Mouse (Mus musculus): ENCODE data around the gene Xlr5a. TPM values are rescaled to one million over a fixed set of nuclear protein-coding genes. Genes with fewer than 3 reads are reported as not detected.

Xlr5a gene
- under 1 TPM in 1 of 2 experiments, not detected in 1; 0.31 TPM for polyA plus RNA-seq (2017; shearing (Covaris generic))

DNA sequence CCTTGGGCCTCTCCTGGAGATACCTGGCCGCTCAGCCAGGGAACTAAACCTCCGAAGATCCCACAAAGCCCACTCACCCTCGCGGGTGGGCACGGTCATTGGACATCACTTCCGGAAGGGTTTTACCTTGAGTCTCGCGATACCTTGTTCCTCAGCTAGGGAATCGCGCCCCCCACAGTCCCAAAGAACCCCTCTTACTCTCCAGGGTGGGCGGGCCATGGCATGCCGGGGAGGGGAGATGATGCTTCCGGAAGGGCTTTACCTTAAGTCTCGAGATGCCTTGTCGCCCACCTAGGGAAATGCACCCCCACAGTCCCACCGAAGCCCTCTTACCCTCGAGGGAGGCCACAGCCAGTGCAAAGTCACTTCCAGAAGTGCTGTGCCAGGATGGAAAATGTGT is at the start of gene Xlr5a, which contains the start of gene Xlr5c:
Gene Xlr5a, minus strand, starts transcription at position 101 of the 400 bp plus-strand sequence.
Gene Xlr5c, minus strand, starts transcription at position 101 of the 400 bp plus-strand sequence.

DNA sequence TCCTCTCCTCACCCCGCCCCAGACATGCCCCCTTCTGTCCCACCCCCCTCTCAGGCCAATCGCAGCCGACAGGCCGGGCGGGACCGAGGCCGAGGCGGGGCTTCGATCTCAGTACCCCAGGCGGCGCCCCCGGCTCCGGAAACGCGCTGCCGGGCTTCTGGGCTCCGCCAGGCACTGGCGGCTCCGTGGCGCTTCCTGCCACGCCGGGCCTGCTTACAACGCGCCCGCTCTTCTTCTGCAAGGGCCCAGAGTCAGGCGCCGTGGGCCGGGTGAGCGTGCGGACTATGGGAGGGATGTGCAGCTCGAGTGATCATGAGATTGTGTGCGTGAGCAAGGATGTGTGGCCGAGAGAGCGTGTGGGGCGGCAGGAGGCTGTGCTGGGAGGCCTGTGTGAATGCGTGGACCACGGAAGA is 49.7 kb upstream of the Xlr5a start, which contains the start of gene Zfp275:
Gene Zfp275, plus strand, starts transcription at position 139 of the 413 bp plus-strand sequence.

DNA sequence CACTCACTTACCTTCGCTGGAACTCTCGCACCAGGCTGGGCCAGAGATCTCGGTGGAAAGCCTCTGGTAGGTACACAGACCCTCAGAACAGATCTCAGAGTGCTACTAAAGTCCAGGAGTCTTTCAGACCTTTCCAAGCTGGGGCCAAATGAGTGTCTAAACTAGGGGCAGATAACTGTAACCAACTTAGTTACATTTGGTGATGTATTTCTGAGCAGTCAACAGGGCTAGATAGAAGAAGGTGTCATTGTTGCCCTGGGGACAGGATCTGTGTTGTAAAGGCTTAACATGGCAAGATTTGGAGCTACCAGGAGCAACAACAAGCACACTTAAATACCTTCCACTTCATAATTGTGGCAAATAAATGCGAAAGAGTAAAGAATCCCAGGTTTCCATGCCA is 44.0 kb upstream of the Xlr5a start, which contains the start of gene Gm45015:
Gene Gm45015, minus strand, starts transcription at position 101 of the 400 bp plus-strand sequence.

DNA sequence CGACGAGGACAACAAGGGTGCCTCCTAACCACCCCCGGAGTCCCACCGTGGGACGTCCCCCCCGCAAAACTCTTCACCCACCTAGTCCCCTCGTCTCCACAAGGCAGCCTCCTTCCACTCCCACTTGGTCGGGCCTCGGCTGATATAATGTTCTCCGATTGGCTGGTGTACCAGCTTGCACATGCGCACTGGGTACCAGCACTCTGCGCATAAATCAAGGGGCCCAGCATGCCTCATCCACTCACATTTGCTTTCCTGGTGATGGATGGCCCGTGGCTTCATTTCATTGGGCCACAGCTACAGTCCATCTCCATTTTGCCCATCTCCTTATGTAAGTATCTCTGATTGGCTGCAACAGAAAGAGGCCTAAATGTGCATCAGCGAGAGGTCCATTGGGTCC is 27.5 kb downstream of the Xlr5a start, which contains the start of gene Xlr3c:
Gene Xlr3c, minus strand, starts transcription at position 121 of the 400 bp plus-strand sequence.

DNA sequence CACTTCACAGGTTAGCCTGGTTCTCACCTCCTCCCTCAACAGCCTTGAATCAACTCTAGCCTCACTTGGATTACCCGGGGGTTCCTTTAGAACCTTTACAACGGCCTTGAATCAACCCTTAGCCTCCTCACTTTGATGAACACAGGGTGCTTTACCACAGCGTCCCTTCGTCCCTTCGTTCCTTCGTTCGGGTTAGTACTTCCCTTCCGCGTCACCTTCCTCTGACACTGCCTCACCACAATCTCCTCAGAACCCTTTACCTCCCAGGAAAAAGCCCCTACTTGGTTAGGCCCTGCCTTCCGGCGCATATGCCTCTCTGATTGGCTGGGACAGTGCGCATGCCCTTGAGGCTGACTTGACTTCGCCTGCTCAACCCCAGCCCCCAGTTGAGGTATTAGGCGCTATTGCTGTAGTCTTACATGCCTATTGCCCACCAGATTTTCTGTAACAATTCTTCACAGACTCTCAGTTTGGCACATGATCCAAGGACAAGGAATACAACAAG is 49.9 kb downstream of the Xlr5a start, which contains the start of gene Xlr4c:
Gene Xlr4c, minus strand, starts transcription at position 310 of the 505 bp plus-strand sequence.

DNA sequence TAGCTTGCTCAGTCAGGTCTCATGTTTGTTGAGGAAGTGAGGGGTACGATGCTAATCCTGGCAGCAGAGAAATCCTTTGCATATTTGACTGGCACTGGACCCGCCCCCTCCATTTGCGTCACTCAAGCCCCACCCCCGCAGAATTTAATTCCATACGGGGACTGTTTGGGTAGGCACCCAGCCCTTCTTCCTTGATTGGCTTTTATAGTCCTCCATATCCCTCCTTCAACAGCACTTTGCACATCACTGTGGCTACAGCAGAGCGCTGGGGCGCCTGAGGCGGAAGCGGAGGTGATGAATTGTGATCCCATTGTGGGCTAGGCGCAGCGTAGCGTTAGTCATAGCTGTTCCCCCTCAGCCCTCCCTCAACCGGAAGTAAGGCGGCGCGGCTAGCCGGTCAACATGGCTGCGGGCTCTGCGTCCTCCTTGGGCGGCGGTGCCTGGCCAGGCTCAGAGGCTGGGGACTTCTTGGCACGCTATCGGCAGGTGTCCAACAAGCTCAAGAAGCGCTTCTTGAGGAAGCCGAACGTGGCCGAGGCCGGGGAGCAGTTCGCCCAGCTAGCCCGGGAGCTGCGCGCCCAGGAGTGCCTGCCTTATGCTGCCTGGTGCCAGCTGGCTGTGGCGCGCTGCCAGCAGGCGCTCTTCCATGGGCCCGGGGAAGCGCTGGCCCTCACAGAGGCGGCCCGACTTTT is 64.7 kb downstream of the Xlr5a start, which contains the start of gene F8a:
Gene F8a, plus strand, starts transcription at position 378 of the 692 bp plus-strand sequence.

DNA sequence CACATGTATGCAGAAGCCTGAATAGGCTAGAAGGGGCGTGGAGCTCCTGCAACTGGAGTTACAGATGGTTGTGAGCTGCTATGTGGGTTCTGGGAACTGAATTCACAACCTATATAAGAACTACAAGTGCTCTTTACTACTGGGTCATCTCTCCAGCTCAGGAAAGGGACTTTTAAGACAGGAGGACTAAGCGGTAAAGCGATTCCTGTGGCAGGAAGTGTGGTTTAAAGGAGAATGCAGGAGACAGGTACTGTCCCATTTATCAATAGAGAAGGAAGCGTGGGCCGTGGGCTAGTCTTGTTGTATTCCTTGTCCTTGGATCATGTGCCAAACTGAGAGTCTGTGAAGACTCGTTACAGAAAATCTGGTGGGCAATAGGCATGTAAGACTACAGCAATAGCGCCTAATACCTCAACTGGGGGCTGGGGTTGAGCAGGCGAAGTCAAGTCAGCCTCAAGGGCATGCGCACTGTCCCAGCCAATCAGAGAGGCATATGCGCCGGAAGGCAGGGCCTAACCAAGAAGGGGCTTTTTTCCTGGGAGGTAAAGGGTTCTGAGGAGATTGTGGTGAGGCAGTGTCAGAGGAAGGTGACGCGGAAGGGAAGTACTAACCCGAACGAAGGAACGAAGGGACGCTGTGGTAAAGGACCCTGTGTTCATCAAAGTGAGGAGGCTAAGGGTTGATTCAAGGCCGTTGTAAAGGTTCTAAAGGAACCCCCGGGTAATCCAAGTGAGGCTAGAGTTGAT is 78.8 kb downstream of the Xlr5a start, which contains the start of gene Xlr4b:
Gene Xlr4b, plus strand, starts transcription at position 515 of the 746 bp plus-strand sequence.

DNA sequence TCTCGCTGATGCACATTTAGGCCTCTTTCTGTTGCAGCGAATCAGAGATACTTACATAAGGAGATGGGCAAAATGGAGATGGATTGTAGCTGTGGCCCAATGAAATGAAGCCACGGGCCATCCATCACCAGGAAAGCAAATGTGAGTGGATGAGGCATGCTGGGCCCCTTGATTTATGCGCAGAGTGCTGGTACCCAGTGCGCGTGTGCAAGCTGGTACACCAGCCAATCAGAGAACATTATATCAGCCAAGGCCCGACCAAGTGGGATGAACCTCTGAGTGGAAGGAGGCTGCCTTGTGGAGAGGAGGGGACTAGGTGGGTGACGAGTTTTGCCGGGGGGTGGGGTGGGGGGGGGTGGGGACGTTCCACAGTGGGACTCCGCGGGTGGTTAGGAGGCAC is 100.8 kb downstream of the Xlr5a start, which contains the start of gene Xlr3b:
Gene Xlr3b, plus strand, starts transcription at position 274 of the 400 bp plus-strand sequence.

DNA sequence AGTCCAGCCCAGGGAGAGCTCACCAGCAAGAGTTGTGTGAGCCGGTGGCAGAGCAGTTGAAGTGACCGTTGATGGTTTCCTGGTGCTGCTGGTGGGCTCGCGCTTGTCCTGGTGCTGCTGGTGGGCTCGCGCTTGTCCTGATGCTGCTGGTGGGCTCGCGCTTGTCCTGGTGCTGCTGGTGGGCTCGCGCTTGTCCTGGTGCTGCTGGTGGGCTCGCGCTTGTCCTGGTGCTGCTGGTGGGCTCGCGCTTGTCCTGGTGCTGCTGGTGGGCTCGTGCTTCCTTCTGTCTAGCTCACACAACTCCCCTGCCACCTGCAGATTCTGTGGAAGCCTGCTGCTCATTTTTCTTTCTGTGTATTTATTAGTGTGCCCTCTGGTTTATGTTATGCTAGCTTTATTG is 115.9 kb downstream of the Xlr5a start, which contains the start of gene Spin2d:
Gene Spin2d, minus strand, starts transcription at position 101 of the 400 bp plus-strand sequence.

DNA sequence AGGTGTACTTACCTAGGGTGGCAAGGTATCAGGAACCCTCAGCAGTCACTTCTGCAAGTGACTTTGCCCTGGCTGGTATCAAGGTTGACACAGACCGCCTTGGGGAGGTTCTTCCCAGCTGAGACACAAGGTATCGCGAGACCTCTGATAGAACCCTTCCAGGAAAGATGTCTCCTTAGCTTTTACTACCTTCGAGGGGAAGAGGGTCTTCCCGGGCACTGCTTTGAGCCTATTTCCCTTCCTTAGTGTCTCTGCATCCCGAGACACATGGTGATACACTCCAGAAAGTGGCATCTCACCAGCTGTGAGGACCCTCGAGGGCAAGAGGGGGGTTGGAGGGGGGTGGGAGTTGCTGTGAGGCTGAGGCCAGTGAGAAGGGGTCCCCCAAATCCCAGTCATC is 143.4 kb downstream of the Xlr5a start, which contains the start of gene DXBay18:
Gene DXBay18, minus strand, starts transcription at position 101 of the 400 bp plus-strand sequence.

DNA sequence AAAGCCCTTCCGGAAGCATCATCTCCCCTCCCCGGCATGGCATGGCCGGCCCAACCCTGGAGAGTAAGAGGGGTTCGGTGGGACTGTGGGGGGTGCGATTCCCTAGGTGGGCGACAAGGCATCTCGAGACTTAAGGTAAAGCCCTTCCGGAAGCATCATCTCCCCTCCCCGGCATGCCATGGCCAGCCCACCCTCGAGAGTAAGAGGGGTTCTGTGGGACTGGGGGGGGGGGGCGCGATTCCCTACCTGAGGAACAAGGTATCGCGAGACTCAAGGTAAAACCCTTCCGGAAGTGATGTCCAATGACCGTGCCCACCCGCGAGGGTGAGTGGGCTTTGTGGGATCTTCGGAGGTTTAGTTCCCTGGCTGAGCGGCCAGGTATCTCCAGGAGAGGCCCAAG is 144.3 kb downstream of the Xlr5a start, which contains the start of gene Xlr5b:
Gene Xlr5b, plus strand, starts transcription at position 301 of the 400 bp plus-strand sequence.

DNA sequence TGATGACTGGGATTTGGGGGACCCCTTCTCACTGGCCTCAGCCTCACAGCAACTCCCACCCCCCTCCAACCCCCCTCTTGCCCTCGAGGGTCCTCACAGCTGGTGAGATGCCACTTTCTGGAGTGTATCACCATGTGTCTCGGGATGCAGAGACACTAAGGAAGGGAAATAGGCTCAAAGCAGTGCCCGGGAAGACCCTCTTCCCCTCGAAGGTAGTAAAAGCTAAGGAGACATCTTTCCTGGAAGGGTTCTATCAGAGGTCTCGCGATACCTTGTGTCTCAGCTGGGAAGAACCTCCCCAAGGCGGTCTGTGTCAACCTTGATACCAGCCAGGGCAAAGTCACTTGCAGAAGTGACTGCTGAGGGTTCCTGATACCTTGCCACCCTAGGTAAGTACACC is 176.0 kb downstream of the Xlr5a start, which contains the start of gene Gm14685:
Gene Gm14685, plus strand, starts transcription at position 301 of the 400 bp plus-strand sequence.

DNA sequence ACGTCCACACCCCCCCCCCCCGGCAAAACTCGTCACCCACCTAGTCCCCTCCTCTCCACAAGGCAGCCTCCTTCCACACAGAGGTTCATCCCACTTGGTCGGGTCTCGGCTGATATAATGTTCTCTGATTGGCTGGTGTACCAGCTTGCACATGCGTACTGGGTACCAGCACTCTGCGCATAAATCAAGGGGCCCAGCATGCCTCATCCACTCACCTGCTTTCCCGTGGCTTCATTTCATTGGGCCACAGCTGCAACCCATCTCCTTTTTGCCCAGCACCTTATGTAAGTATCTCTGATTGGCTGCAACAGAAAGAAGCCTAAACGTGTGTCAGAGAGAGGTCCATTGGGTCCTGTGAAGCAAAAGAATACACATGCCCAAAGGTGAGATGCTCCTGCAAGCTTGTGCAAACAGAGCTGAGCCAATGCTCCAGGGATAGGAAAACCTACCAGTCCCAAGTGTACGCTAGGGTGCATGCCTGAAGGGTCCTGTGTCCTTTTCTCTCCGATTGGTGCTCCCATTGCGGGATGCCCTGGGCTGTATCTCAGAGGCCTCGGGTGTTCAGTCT is 195.8 kb downstream of the Xlr5a start, which contains the start of gene Xlr3a:
Gene Xlr3a, minus strand, starts transcription at position 155 of the 568 bp plus-strand sequence.

DNA sequence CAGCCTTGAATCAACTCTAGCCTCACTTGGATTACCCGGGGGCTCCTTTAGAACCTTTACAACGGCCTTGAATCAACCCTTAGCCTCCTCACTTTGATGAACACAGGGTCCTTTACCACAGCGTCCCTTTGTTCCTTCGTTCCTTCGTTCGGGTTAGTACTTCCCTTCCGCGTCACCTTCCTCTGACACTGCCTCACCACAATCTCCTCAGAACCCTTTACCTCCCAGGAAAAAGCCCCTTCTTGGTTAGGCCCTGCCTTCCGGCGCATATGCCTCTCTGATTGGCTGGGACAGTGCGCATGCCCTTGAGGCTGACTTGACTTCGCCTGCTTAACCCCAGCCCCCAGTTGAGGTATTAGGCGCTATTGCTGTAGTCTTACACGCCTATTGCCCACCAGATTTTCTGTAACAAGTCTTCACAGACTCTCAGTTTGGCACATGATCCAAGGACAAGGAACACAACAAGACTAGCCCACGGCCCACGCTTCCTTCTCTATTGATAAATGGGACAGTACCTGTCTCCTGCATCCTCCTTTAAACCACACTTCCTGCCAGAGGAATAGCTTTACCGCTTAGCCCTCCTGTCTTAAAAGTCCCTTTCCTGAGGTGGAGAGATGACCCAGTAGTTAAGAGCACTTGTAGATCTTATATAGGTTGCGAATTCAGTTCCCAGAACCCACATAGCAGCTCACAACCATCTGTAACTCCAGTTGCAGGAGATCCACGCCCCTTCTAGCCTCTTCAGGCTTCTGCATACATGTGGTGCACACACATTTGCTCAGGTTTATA is 210.3 kb downstream of the Xlr5a start, which contains the start of gene Xlr4a:
Gene Xlr4a, minus strand, starts transcription at position 212 of the 789 bp plus-strand sequence.

DNA sequence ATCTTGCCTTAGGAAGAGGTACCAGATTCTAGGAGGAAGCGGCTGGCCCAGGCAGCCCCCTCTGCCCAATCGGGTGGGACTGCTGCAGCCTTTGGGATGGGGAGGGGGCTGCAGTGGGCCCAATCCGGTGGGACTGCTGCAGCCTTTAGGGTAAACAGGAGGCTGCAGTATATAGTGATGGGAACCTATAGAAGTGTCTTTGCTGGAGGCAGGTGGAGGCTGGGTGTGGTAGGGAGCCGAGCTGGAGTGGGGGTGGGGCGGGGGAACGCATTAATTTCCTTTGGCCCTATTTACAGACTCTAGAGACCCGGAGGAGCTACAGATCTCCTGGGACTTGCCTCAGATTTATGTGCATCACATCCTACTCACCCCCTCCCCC is 228.4 kb downstream of the Xlr5a start, which contains the start of gene Pnma3:
Gene Pnma3, plus strand, starts transcription at position 373 of the 379 bp plus-strand sequence.

Other genes with a start within 250 kb of the Xlr5a start
- gene Pnma3, start 228.2 kb downstream of the Xlr5a start, polyA plus RNA-seq (2017; shearing (Covaris generic)), result not detected
- 10 to 100 TPM; 77.0 to 88.6 TPM for gene Xlr4a, start 210.5 kb downstream of the Xlr5a start, polyA plus RNA-seq (2017; shearing (Covaris generic))
- gene Xlr3a, start 195.9 kb downstream of the Xlr5a start, polyA plus RNA-seq (2017; shearing (Covaris generic)), result 1 to 10 TPM; 1.8 to 3.7 TPM
- under 1 TPM in 1 of 2 experiments, not detected in 1; 0.71 TPM for gene Gm14685, start 175.9 kb downstream of the Xlr5a start, polyA plus RNA-seq (2017; shearing (Covaris generic))
- gene Xlr5b, start 144.2 kb downstream of the Xlr5a start, polyA plus RNA-seq (2017; shearing (Covaris generic)), result not detected
- gene DXBay18, start 143.5 kb downstream of the Xlr5a start, polyA plus RNA-seq (2017; shearing (Covaris generic)), result under 1 TPM in 1 of 2 experiments, not detected in 1; 0.65 TPM
- not detected for gene Spin2d, start 116.0 kb downstream of the Xlr5a start, polyA plus RNA-seq (2017; shearing (Covaris generic))
- gene Xlr3b, start 100.8 kb downstream of the Xlr5a start, polyA plus RNA-seq (2017; shearing (Covaris generic)), result 10 to 100 TPM; 26.2 to 30.7 TPM
- 100 to 1,000 TPM; 124 to 139 TPM for gene Xlr4b, start 78.6 kb downstream of the Xlr5a start, polyA plus RNA-seq (2017; shearing (Covaris generic))
- gene F8a, start 64.7 kb downstream of the Xlr5a start, polyA plus RNA-seq (2017; shearing (Covaris generic)), result 10 to 100 TPM; 21.8 to 26.9 TPM
- gene Xlr4c, start 49.8 kb downstream of the Xlr5a start, polyA plus RNA-seq (2017; shearing (Covaris generic)), result 10 to 100 TPM; 49.4 to 76.7 TPM
- gene Xlr3c, start 27.6 kb downstream of the Xlr5a start, polyA plus RNA-seq (2017; shearing (Covaris generic)), result not detected
- gene Xlr5c, start within 50 bp of the Xlr5a start, polyA plus RNA-seq (2017; shearing (Covaris generic)), result under 1 TPM in 1 of 2 experiments, not detected in 1; 0.22 TPM
- gene Gm45015, start 43.9 kb upstream of the Xlr5a start, polyA plus RNA-seq (2017; shearing (Covaris generic)), result under 1 TPM in 1 of 2 experiments, not detected in 1; 0.21 TPM
- gene Zfp275, start 49.6 kb upstream of the Xlr5a start, polyA plus RNA-seq (2017; shearing (Covaris generic)), result 10 to 100 TPM in 1 of 2 experiments, 1 to 10 TPM in 1; 8.9 to 14.7 TPM
- not detected for gene Gm18336, start 105.8 kb upstream of the Xlr5a start, polyA plus RNA-seq (2017; shearing (Covaris generic))
- under 1 TPM in 1 of 2 experiments, not detected in 1; 0.30 TPM for gene Zfp92, start 118.1 kb upstream of the Xlr5a start, polyA plus RNA-seq (2017; shearing (Covaris generic))
- not detected for gene Trex2, start 142.4 kb upstream of the Xlr5a start, polyA plus RNA-seq (2017; shearing (Covaris generic))
- 10 to 100 TPM; 23.2 to 27.2 TPM for gene Haus7, start 166.1 kb upstream of the Xlr5a start, polyA plus RNA-seq (2017; shearing (Covaris generic))
- not detected for gene Bgn, start 190.6 kb upstream of the Xlr5a start, polyA plus RNA-seq (2017; shearing (Covaris generic))
- not detected for gene Atp2b3, start 210.1 kb upstream of the Xlr5a start, polyA plus RNA-seq (2017; shearing (Covaris generic))